Mouse (Mus musculus) kidney, adult 2 months (tissue): ENCODE data around the gene Kcnj6. TPM values are rescaled to one million over a fixed set of nuclear protein-coding genes. Genes with fewer than 3 reads are reported as not detected.

Experiments
- DNase-seq: peaks from one replicate; pipeline ENCODE4 v3.0.0; 2021
- H3K27ac ChIP-seq: fragments of 200-500 bp; 2 replicates; pipeline ENCODE4 v1.5.1; 2012; ENCODE audit warnings: low read depth, low read length, control low read depth, inconsistent platforms; ENCODE audit not compliant: insufficient read depth
- H3K27me3 ChIP-seq: fragments of 200-500 bp; replicated peaks from 2 replicates; pipeline ENCODE4 v1.6.1; 2012; ENCODE audit warnings: mild to moderate bottlenecking, moderate library complexity, low read length, inconsistent platforms; ENCODE audit not compliant: control insufficient read depth, insufficient read depth
- H3K36me3 ChIP-seq: fragments of 200-500 bp; 2 replicates; pipeline ENCODE4 v1.6.1; 2012; ENCODE audit warnings: mild to moderate bottlenecking, moderate library complexity, low read length, inconsistent platforms; ENCODE audit not compliant: control insufficient read depth, insufficient read depth
- H3K4me1 ChIP-seq: fragments of 200-500 bp; 2 replicates; pipeline ENCODE4 v1.6.1; 2011; ENCODE audit warnings: low read length; ENCODE audit not compliant: control insufficient read depth, insufficient read depth
- H3K4me3 ChIP-seq: fragments of 200-500 bp; 2 replicates; pipeline ENCODE4 v1.5.1; 2011; ENCODE audit warnings: mild to moderate bottlenecking, low read depth, low read length, control low read depth; ENCODE audit not compliant: insufficient read depth
- CTCF ChIP-seq: fragments of 200-500 bp; conservative IDR thresholded peaks from 2 replicates; pipeline ENCODE4 v1.5.1; 2011; ENCODE audit warnings: low read depth, mild to moderate bottlenecking, control low read depth, low read length, moderate library complexity, mixed read lengths; ENCODE audit not compliant: insufficient read depth, insufficient read length
- POLR2A ChIP-seq: fragments of 200-500 bp; IDR thresholded peaks from one replicate; pipeline ENCODE4 v1.6.1; 2011; ENCODE audit warnings: low read depth, low read length, control low read depth
- WGBS: fragments of 180-500 bp; shearing (Covaris S2); methylation state at CpG from one replicate; pipeline ENCODE4 v1.1.7; 2018; 5-methylcytosine and 5-hydroxymethylcytosine counted together
- polyA plus RNA-seq: library from polyadenylated mRNA; depleted of rRNA; stranded (reverse); fragments of >200 nt; gene quantifications from 2 replicates; pipeline ENCODE4 v1.2.3, GENCODE M21; 2012

The Kcnj6 gene
- polyA plus RNA-seq, 1 experiment: not detected

GRCm38 (mm10) chr16:94720476-94721153 lies 276.9 kb downstream of the Kcnj6 start:
- TF ChIP-seq POLR2A (no peak), CTCF (no peak)

GRCm38 (mm10) chr16:94719488-94719887 lies 278.0 kb downstream of the Kcnj6 start:
- 73% methylated on average over 4 of the region's 4 CpGs for WGBS
- Histone ChIP-seq H3K36me3 (no peaks in the 10 kb centered on the region), H3K4me3 (no peak overlapping the region), H3K27me3 (no peaks in the 10 kb centered on the region), H3K27ac (no peak overlapping the region), H3K4me1 (peaks cover 3% of the 10 kb centered on the region; the same call in 1 of the 2 replicates)
- no peak for DNase-seq
- no peak for TF ChIP-seq CTCF

More at GRCm38 (mm10) chr16:94720476-94721153, 276.9 kb downstream of the Kcnj6 start:
- H3K4me1 ChIP-seq: peaks cover 10% of the 10 kb centered on the region; the same call in 1 of the 2 replicates
- no peak overlapping the region for H3K4me3 ChIP-seq
- 72% methylated on average over 7 of the region's 7 CpGs for WGBS
- no peak for DNase-seq
- no peaks in the 10 kb centered on the region for H3K36me3 ChIP-seq
- H3K27ac ChIP-seq: no peak overlapping the region
- no peaks in the 10 kb centered on the region for H3K27me3 ChIP-seq

- WGBS: 56% methylated on average over 4 of the region's 4 CpGs
- TF ChIP-seq POLR2A (no peak), CTCF (no peak)
- DNase-seq: no peak
- H3K4me3 ChIP-seq: no peak overlapping the region
- H3K36me3 ChIP-seq: no peaks in the 10 kb centered on the region
- H3K27me3 ChIP-seq: no peaks in the 10 kb centered on the region
- no peak overlapping the region for H3K27ac ChIP-seq
- peaks cover 2% of the 10 kb centered on the region; the same call in 1 of the 2 replicates for H3K4me1 ChIP-seq
These were observed 278.6 kb downstream of the Kcnj6 start for GRCm38 (mm10) chr16:94718919-94719318.

- Histone ChIP-seq H3K27ac (no peak overlapping the region), H3K36me3 (no peaks in the 10 kb centered on the region), H3K4me3 (no peak overlapping the region), H3K4me1 (no peaks in the 10 kb centered on the region), H3K27me3 (no peaks in the 10 kb centered on the region)
- WGBS: 95% methylated on average over 11 of the region's 11 CpGs
- DNase-seq: no peak
- TF ChIP-seq POLR2A (no peak), CTCF (no peak)
These were observed 280.4 kb downstream of the Kcnj6 start for GRCm38 (mm10) chr16:94717051-94717450.

- Histone ChIP-seq H3K27ac (no peak overlapping the region), H3K4me1 (no peaks in the 10 kb centered on the region), H3K4me3 (no peak overlapping the region), H3K27me3 (no peaks in the 10 kb centered on the region), H3K36me3 (no peaks in the 10 kb centered on the region)
- TF ChIP-seq POLR2A (no peak), CTCF (no peak)
- WGBS: 23% methylated on average over 14 of the region's 14 CpGs
- peak; percentile 36 for DNase-seq
These were observed 283.0 kb downstream of the Kcnj6 start for GRCm38 (mm10) chr16:94714483-94714882.

GRCm38 (mm10) chr16:94713480-94714094 lies 283.9 kb downstream of the Kcnj6 start:
- no peaks in the 10 kb centered on the region for H3K36me3 ChIP-seq
- peak; percentile 76 for DNase-seq
- no peak overlapping the region for H3K27ac ChIP-seq
- 8% methylated on average over 25 of the region's 25 CpGs for WGBS
- H3K27me3 ChIP-seq: no peaks in the 10 kb centered on the region
- H3K4me3 ChIP-seq: peak overlapping the region; percentile 11; the same call in 1 of the 2 replicates
- no peaks in the 10 kb centered on the region for H3K4me1 ChIP-seq
- TF ChIP-seq POLR2A (no peak), CTCF (peak; percentile 79)

DNA sequence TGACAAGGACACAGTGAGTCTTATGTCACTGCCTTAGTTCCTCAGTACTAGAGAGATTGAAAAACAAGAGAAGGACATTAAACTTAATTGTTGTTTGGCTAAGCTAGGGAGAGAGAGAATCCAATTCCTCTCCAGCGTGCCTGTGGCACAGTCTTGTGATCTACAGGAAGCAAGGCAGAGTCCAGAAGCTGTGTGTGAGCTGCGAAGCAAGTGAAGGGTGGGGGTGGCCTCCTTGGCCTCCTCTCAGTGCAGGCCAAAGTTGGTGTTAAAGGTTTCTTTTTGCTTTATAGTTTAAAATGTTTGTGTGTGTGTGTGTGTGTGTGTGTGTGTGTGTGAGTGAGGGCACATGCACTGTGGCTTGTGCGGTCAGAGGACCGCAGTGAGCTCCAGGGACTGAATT lies 295.5 kb downstream of the Kcnj6 start:
- TF ChIP-seq POLR2A (no peak), CTCF (no peak)
- DNase-seq: peak; percentile 38
- no peaks in the 10 kb centered on the region for H3K36me3 ChIP-seq
- H3K27ac ChIP-seq: no peak overlapping the region
- no peaks in the 10 kb centered on the region; the same call in 1 of the 2 replicates for H3K4me1 ChIP-seq
- H3K4me3 ChIP-seq: no peak overlapping the region
- 53% methylated on average over 4 of the region's 4 CpGs for WGBS
- no peaks in the 10 kb centered on the region for H3K27me3 ChIP-seq
